Mouse (Mus musculus) brown adipose tissue, adult 24 weeks (tissue): ENCODE results near the gene Lrtm1. TPM values are rescaled to one million over a fixed set of nuclear protein-coding genes. Genes with fewer than 3 reads are reported as not detected.

ENCODE experiments used
- H3K27ac ChIP-seq: fragments of 200-500 bp; replicated peaks from 2 replicates; pipeline ENCODE4 v1.5.1; 2012; ENCODE audit warnings: low read depth, mild to moderate bottlenecking, low read length
- H3K4me1 ChIP-seq: fragments of 200-500 bp; 2 replicates; pipeline ENCODE4 v1.6.1; 2012; ENCODE audit warnings: low read length, mixed read lengths; ENCODE audit not compliant: control insufficient read depth, insufficient read depth, insufficient read length
- H3K4me3 ChIP-seq: fragments of 200-500 bp; 2 replicates; pipeline ENCODE4 v1.5.1; 2012; ENCODE audit warnings: low read depth, mild to moderate bottlenecking, low read length, moderate library complexity; ENCODE audit not compliant: insufficient read depth
- polyA plus RNA-seq: library from polyadenylated mRNA; stranded (reverse); fragments of >200 nt; gene quantifications from 2 replicates; pipeline ENCODE4 v1.2.4, GENCODE M21; 2012; ENCODE audit not compliant: missing spikeins, insufficient read depth, insufficient read length

Lrtm1 gene
- polyA plus RNA-seq, 1 experiment = 5.7 TPM

DNA sequence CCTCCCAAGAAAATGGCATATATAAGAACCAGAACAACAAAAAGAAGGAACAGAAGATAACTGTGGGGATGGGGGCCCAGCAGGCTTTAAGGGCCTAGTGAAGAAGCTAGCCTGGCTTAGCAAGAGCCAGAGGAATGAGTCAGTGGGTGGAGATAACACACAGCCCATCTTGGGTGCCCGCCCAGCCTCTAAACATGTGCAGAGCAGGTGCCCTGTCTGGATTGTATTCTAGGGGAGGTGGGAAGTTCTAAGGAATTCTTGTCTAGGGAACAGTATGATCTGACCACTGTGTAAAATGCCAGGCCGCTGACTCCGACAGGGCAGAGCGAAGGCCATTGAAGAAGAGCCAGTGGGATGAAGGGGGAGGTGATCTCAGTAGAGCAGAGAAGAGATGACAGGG lies 5.2 kb downstream of the Lrtm1 start:
- no peak overlapping the region for H3K4me3 ChIP-seq
- H3K4me1 ChIP-seq = no peaks in the 10 kb centered on the region
- no peak overlapping the region for H3K27ac ChIP-seq

- Histone ChIP-seq H3K4me3 (no peak overlapping the region), H3K27ac (no peak overlapping the region), H3K4me1 (no peaks in the 10 kb centered on the region)
Observed at GRCm38 (mm10) chr14:29025335-29025734, 7.3 kb downstream of the Lrtm1 start.

GRCm38 (mm10) chr14:29027276-29027675 lies 9.3 kb downstream of the Lrtm1 start:
- H3K4me1 ChIP-seq = no peaks in the 10 kb centered on the region
- no peak overlapping the region for H3K4me3 ChIP-seq
- H3K27ac ChIP-seq = no peak overlapping the region

GRCm38 (mm10) chr14:29028391-29029106 lies 10.5 kb downstream of the Lrtm1 start:
- Histone ChIP-seq H3K4me1 (no peaks in the 10 kb centered on the region), H3K4me3 (no peak overlapping the region), H3K27ac (no peak overlapping the region)

DNA sequence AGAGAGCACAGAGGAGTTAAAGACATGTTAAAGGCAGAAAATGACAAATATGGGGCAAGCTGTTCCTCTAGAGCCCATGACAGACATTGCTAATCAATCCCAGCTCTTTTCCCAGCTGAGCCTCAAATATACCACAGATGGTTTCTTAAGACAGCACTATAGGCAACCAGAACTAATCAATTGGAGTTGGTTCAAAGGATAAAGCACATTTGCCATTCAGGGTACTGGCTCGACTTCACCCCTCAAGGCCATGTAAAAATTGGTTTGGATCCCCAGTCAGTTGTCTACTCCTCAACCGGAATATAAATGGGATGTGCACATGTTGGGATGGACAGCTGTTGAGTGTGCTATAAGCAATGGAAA lies 11.1 kb downstream of the Lrtm1 start:
- Histone ChIP-seq H3K27ac (no peak overlapping the region), H3K4me1 (no peaks in the 10 kb centered on the region), H3K4me3 (no peak overlapping the region)

DNA sequence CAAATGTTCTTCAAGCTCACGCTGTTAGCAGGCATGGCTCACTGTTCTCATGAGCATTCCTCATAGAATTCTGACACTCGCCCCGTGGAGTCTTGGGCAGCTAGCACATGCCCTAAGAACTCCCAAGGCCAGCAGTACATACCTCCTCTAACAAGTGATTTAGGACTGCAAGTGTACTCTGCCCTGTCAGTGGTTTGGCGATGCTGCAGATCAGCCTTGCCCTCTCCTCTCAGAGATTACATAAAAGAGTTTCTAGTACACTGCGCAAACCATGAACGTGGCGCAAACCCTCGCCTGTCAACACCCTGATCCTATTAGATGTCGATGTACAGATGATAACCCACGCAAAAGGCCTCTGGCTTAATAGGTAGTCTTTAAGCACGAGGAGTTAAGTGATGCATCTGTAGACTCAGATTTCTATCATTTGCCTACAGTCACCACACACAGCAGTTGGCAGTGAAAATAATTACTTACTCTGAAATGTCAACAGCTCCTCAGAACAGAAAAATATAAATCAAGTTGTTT lies 11.9 kb downstream of the Lrtm1 start:
- H3K4me1 ChIP-seq = no peaks in the 10 kb centered on the region
- H3K4me3 ChIP-seq = no peak overlapping the region
- no peak overlapping the region for H3K27ac ChIP-seq

DNA sequence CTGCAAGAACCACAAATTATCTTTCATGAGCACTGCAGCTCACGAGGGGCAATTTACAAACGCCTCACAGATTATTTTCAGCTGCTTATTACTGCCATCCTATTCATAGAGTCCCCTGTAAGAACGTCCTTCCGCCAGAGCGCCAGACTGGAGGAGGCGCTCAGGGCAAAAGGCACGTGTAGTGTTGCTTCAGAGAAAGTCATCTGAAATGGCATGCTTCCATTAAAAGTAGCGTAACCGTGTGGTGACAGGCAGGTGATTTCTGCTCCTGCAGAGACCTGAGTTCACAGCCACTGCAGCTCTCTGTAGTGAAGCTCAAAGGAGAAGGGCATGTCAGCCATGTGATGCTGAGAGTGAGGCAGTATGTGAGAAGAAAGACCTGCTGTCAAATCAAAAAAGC lies 12.5 kb downstream of the Lrtm1 start:
- H3K4me3 ChIP-seq = no peak overlapping the region
- H3K4me1 ChIP-seq = no peaks in the 10 kb centered on the region
- H3K27ac ChIP-seq = no peak overlapping the region

DNA sequence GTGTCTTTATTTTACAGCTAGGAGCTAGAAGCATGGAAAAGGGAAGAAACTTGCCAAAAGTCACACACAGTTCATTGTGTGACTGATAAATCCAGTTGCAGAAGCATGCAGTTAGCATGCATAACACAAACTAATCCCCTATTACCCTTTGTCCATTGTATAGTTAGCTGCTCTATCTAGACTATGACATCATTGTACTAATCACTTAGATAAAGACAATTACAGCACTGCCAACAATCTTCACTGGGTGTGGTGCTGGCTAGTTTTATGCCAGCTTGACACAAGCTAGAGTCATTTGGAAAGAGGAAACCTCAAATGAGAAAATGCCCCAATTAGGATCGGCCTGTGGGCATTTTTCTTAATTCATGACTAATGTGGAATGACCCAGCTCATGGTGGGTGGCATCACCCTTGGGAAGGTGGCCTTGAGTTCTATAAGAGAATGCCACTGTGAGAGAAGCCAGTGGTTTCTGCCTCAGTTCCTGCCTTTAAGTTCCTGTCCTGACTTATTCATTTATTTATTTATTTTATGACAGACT lies 13.9 kb downstream of the Lrtm1 start:
- Histone ChIP-seq H3K4me1 (no peaks in the 10 kb centered on the region), H3K27ac (no peak overlapping the region), H3K4me3 (no peak overlapping the region)

- Histone ChIP-seq H3K27ac (no peak overlapping the region), H3K4me1 (no peaks in the 10 kb centered on the region), H3K4me3 (no peak overlapping the region)
Observed at GRCm38 (mm10) chr14:29038246-29038645, 20.2 kb downstream of the Lrtm1 start.

DNA sequence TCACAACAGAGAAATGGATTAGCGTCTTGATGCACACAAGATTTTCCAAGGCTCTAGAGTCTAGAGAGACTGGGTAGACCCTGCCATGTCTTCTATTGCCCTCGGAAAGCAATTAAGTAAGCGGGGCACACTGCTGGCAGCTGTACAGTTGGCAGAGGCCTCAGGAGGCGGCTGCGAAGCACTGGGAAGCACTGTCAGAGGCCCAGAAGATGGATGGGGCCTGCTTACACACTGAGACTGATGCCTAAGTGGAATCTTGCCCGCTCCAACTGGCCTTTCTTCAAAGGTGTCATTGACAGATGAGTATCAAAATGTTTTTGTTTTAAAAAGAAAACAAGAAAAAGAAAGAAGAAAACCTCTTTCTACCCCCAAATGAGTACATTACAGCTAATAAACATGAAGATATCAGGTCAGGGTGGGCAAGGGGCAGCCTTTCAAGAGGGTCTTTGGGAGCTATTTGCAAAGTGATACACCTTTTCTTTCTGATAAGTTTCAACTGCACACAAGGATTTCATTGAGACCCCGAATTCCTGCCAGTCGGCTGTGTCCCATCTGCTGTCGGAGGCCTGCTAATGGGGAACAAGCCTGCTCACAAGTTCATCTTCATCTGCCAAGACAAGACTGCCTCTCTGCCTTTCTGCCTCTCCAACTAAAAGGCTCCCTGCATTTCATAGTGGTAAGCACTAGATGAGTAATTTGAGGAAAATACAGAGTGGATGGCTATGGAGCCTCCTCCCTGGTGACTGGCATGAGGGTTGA lies 22.8 kb downstream of the Lrtm1 start:
- Histone ChIP-seq H3K4me3 (no peak overlapping the region), H3K27ac (no peak overlapping the region), H3K4me1 (no peaks in the 10 kb centered on the region)

- H3K4me1 ChIP-seq = no peaks in the 10 kb centered on the region
- H3K4me3 ChIP-seq = no peak overlapping the region
- no peak overlapping the region for H3K27ac ChIP-seq
Observed at GRCm38 (mm10) chr14:29041498-29041897, 23.5 kb downstream of the Lrtm1 start.

DNA sequence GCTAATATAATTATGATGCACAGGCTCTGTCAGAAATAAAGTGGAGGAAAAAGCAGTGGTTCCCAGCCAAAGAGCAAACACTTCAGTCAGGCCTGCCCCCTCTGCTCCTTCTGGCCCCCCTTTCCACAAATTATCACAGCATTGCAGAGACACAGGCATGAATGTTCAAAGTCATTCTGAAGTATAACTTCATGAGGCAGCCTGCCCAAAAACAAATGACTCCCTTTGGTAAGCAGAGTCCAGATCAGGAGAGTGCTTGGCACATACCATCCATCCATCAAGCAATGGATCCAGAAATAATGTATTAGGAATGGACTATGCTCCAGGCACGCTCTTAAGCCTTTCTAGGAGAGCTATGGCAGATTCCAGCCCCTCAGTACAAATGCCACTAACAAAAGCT lies 24.3 kb downstream of the Lrtm1 start:
- Histone ChIP-seq H3K27ac (no peak overlapping the region), H3K4me3 (no peak overlapping the region), H3K4me1 (no peaks in the 10 kb centered on the region)

DNA sequence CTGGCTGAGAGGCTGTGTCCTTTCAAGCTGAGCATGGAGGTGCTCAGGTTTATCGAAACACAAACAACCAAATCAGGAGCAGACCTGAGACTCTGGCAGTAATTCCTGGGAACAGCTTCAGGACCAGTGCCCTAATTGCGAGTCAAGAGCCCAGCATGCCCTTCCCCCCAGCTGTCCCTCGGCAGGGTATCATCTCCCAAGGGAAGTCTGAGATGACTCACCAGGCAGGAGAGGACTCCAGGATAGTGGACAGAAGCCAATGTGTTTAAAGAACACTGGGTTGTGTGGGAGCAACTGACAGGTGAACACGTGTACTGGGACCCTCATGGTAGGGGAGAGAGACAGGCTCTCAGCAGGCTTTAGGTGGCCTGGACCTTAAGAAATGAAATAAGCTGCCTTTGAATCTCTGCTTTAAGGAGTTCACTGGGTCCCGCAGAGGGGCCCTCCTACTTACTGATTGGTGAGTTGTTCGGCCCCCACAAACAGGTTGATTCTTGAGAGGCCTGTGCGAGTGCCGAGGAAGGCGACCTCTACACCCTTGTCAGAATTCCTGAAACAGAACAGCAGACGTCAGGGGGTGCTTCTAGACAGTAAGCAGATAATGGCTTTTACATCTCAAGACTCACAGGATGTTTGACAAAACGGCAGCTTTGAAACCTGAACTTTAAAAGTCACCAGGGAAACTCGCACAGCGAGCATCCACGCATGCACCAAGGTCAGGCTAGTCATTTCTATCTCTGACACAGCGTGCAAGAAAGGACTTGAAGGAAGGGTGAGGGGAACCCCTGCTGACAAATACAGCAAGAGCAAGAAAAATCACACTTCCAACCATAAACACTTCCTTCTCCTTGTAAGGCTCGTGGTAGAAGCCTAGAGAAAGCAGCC lies 34.2 kb downstream of the Lrtm1 start:
- Histone ChIP-seq H3K27ac (no peak overlapping the region), H3K4me3 (no peak overlapping the region), H3K4me1 (no peaks in the 10 kb centered on the region)

- Histone ChIP-seq H3K27ac (no peak overlapping the region), H3K4me3 (no peak overlapping the region), H3K4me1 (no peaks in the 10 kb centered on the region)
Observed at GRCm38 (mm10) chr14:29060679-29061078, 42.7 kb downstream of the Lrtm1 start.

GRCm38 (mm10) chr14:29061491-29061890 lies 43.5 kb downstream of the Lrtm1 start:
- no peak overlapping the region for H3K27ac ChIP-seq
- H3K4me1 ChIP-seq = no peaks in the 10 kb centered on the region
- H3K4me3 ChIP-seq = no peak overlapping the region
